Mouse (Mus musculus) testis, adult 2 months (tissue): ENCODE measurements around the gene Sptssa.

ENCODE experiments used
- CTCF ChIP-seq: fragments of 200-500 bp; IDR thresholded peaks from 2 replicates; pipeline ENCODE4 v1.5.1; 2012; ENCODE audit warnings: low read depth, mild to moderate bottlenecking, inconsistent platforms, low read length, moderate library complexity; ENCODE audit not compliant: control insufficient read depth, insufficient read depth, insufficient replicate concordance
- POLR2A ChIP-seq: fragments of 200-500 bp; IDR thresholded peaks from 2 replicates; pipeline ENCODE4 v1.6.1; 2012; ENCODE audit warnings: low read depth, mild to moderate bottlenecking, inconsistent platforms, low read length, moderate library complexity; ENCODE audit not compliant: control insufficient read depth

DNA sequence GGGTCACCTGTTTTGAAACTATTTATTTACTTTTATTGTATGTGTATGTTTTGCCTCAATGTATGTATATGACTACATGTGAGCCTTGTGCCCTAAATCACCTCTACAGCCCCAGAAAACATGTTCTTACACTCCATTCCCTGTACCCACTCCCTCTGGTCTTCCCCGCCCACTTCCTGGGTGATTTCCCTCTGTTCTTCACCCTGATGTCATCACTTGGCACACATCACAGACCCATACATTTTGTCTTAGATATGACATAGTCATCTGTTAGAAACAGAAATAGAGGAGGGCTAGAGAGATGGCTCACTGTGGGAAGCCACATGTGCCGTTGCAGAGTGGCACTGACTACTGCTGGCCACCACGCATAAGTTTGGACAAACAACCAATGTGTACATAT is 58.0 kb downstream of the Sptssa start:
- TF ChIP-seq CTCF (no peak), POLR2A (no peak)
